Mouse (Mus musculus) lung, postnatal 25 days (tissue): Measurements from ENCODE around the gene Gdpd5.
"Not testable (repeated sequence)": the region's sequence is repeated elsewhere in the genome, so short reads cannot be mapped to it uniquely, and the experiment has no call there.

Experiments
- DNase-seq: peaks from one replicate; pipeline ENCODE4 v3.0.0; 2022; ENCODE audit warnings: low spot score

The Gdpd5 gene

DNA sequence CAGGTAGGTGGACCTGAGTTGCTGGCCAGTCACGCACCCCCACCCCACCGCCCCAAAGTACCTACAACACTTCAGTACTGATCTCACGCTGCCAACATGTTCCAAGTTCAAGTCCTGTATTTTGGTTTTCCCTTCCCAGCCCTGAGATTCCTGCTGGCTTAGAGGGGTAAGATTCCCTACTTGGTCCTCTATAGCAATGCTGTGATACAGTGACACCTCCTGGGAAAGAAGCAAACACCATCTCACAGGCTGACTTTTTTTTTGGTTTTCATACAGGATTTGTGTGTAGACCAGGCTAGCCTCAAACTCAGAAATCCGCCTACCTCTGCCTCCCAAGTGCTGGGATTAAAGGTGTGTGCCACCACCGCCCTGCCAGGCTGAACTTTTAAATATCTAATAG is 96.0 kb downstream of the Gdpd5 start:
- no peak for DNase-seq

DNA sequence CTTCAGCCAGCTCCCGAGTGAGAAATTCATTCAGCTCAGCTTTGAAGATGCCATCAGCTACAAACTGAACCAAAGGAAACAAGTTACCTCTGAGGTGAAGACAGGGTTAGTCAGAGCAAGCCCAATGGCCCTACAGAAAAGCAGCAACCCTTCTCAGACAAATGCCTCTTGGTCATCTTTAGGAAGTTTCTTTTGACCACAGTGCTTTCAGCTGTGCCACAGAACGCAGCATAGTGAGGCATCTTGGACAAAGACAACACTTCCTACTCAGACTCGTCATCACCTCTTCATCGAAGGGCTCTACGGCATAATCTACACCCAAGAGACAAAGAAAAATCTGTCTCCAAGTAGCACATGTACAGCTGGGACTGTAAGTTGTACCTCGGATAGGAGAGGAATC is 101.4 kb downstream of the Gdpd5 start:
- DNase-seq: no peak

GRCm38 (mm10) chr7:99483271-99483923 is 102.2 kb downstream of the Gdpd5 start, which contains the start of gene Rps3:
Rps3 (minus strand) TSS chr7:99483738.
- DNase-seq: peak; percentile 97

- DNase-seq: no peak
Observed at GRCm38 (mm10) chr7:99483924-99484319, 102.7 kb downstream of the Gdpd5 start.

DNA sequence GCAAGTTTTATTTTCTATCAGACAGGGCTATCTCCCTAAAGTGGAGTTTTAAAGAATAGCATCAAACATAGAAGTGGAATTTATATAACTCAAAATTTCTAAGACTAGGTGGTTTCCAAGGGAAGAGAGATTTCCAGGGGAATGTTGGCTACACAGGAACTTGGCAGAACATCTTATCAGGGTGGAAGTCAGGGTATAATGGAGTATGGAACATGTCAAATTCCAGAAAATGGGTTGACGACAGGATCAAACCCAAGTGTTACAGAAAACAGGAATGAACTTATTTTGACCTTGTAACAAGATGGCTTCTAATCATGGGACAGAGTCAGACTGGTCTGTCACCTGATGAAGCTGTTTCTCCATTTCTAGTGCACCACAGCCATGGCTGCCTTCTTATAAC is 103.5 kb downstream of the Gdpd5 start:
- DNase-seq: no peak

- no peak for DNase-seq
Observed at GRCm38 (mm10) chr7:99489708-99490107, 108.5 kb downstream of the Gdpd5 start.

- DNase-seq: no peak
Observed at GRCm38 (mm10) chr7:99499128-99499527, 117.9 kb downstream of the Gdpd5 start.

DNA sequence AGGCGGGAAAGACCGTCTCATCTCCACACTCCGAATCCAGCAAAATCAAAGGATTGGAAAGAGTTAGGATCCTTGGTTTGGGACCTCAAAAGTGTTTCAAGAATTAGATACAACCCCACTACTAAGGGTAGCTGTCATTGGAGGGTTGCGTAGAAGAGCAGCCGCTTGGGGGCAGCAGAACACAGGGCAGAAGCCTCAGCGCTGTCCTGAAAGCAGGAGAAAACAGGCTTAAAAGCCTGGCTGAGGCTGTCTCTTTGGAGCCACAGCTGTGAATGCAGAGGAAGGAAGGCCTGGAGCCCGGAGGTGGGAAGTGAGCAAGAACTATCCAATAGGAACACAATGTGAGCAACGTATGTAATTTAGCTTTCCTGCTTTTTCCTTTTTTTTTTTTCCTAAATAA is 119.0 kb downstream of the Gdpd5 start:
- peak; percentile 83 for DNase-seq

DNA sequence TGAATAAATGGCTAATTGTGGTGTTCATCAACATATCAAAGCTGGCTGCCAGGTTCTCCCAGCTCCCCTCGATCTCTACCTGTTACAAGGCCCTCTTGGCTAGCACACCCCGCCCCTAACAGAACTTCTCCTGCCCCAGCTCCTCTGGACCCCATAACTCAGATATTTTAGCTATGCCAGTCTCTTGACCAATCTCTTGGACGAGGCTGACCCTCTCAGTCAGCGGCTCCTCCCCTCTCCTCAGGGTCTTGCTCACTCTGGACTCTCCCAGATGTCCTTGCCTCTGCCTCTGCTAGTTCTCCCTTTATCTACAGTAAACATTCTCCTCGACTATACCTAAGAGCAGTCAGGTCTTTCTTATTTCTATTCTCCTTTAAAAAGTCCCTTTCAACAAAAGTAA is 119.4 kb downstream of the Gdpd5 start:
- DNase-seq: peak; percentile 32

DNA sequence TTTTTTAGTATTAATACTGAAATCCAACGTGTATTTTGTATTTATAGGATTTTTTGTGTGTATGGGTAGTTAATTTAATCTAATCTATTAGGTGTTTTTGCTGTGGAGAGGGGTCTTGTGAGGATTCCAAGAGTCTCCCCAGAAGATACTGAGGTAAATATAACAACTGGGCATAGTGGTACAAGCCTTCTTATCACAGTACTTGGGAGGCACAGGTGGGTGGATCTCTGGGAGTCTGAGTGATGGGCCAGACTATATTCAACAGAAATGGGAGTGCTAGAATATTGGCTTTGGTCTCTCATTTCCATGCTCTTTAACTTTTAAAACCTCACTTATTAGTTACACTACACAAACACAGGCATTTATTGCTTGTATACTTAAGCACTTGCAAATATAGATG is 119.9 kb downstream of the Gdpd5 start:
- DNase-seq: no peak

GRCm38 (mm10) chr7:99504556-99504955 is 123.3 kb downstream of the Gdpd5 start:
- no peak for DNase-seq

GRCm38 (mm10) chr7:99508187-99508586 is 127.0 kb downstream of the Gdpd5 start:
- DNase-seq: not testable (repeated sequence)

GRCm38 (mm10) chr7:99510087-99510501 is 128.9 kb downstream of the Gdpd5 start:
- peak; percentile 33 for DNase-seq
